Mouse (Mus musculus) C2C12 (cell line): ENCODE measurements around the gene Srd5a3. TPM values are rescaled to one million over a fixed set of nuclear protein-coding genes. Genes with fewer than 3 reads are reported as not detected.

Source experiments
- H3K27me3 ChIP-seq: one replicate; pipeline ENCODE4 v1.6.1; 2011; ENCODE audit not compliant: control insufficient read depth, insufficient read depth, insufficient read length
- H3K36me3 ChIP-seq: one replicate; pipeline ENCODE4 v1.6.1; 2011; ENCODE audit not compliant: control insufficient read depth, insufficient read depth
- H3K4me3 ChIP-seq: one replicate; pipeline ENCODE4 v1.5.1; 2011; ENCODE audit warnings: mild to moderate bottlenecking, control low read depth; ENCODE audit not compliant: poor library complexity, insufficient read depth, severe bottlenecking
- H3K79me2 ChIP-seq: one replicate; pipeline ENCODE4 v1.6.1; 2011; ENCODE audit not compliant: control insufficient read depth, insufficient read depth
- H3K79me3 ChIP-seq: one replicate; pipeline ENCODE4 v1.6.1; 2011; ENCODE audit warnings: low read depth, control low read depth
- H3ac ChIP-seq: one replicate; pipeline ENCODE3; 2011; ENCODE audit warnings: low read depth; ENCODE audit not compliant: control insufficient read depth, insufficient read length
- CEBPB ChIP-seq: IDR thresholded peaks from one replicate; pipeline ENCODE4 v1.6.1; 2011; ENCODE audit warnings: low read depth, mild to moderate bottlenecking, control low read depth, moderate library complexity
- CTCF ChIP-seq: IDR thresholded peaks from one replicate; pipeline ENCODE4 v1.5.1; 2011; ENCODE audit not compliant: control insufficient read depth, insufficient read depth, insufficient read length
- FOSL1 ChIP-seq: IDR thresholded peaks from one replicate; pipeline ENCODE4 v1.8.0; 2011; ENCODE audit warnings: mild to moderate bottlenecking, low read length; ENCODE audit not compliant: poor library complexity, insufficient read depth, severe bottlenecking
- MAX ChIP-seq: IDR thresholded peaks from one replicate; pipeline ENCODE4 v1.6.1; 2011; ENCODE audit warnings: mild to moderate bottlenecking, control low read depth
- MYOD1 ChIP-seq: IDR thresholded peaks from one replicate; pipeline ENCODE4 v1.6.1; 2011; ENCODE audit warnings: low read depth; ENCODE audit not compliant: control insufficient read depth, insufficient read length
- MYOG ChIP-seq: IDR thresholded peaks from one replicate; pipeline ENCODE4 v1.6.1; 2011; ENCODE audit not compliant: control insufficient read depth, insufficient read length; ENCODE audit errors: extremely low read depth
- USF1 ChIP-seq: IDR thresholded peaks from one replicate; pipeline ENCODE4 v1.6.1; 2011; ENCODE audit warnings: low read depth, mild to moderate bottlenecking, control low read depth, moderate library complexity
- polyA plus RNA-seq: library from polyadenylated mRNA; unstranded; fragments of >200 nt; fragmentation: generic; extraction: Trizol; gene quantifications from one replicate; pipeline ENCODE4 v1.2.1, GENCODE M21; 2012; ENCODE audit warnings: missing spikeins

Srd5a3 gene
- polyA plus RNA-seq, 1 experiment = 20.3 TPM

GRCm38 (mm10) chr5:76154434-76155165, 14.5 kb downstream of the Srd5a3 start:
- Histone ChIP-seq H3K4me3 (no peak overlapping the region), H3K36me3 (no peaks in the 10 kb centered on the region), H3K79me3 (no peaks in the 10 kb centered on the region), H3ac (no peak overlapping the region), H3K27me3 (no peaks in the 10 kb centered on the region), H3K79me2 (no peaks in the 10 kb centered on the region)
- TF ChIP-seq FOSL1 = no peak
- TF ChIP-seq USF1 = no peak
- TF ChIP-seq MYOD1 = no peak
- no peak for TF ChIP-seq MAX
- no peak for TF ChIP-seq CTCF
- no peak for TF ChIP-seq CEBPB
- TF ChIP-seq MYOG = no peak

GRCm38 (mm10) chr5:76159555-76159954, 19.5 kb downstream of the Srd5a3 start:
- Histone ChIP-seq H3K79me3 (no peaks in the 10 kb centered on the region), H3K36me3 (no peaks in the 10 kb centered on the region), H3K4me3 (no peak overlapping the region), H3K27me3 (no peaks in the 10 kb centered on the region), H3K79me2 (no peaks in the 10 kb centered on the region), H3ac (no peak overlapping the region)
- TF ChIP-seq MYOG (no peak), MAX (no peak), CTCF (no peak), CEBPB (no peak), FOSL1 (no peak), USF1 (no peak), MYOD1 (no peak)

- no peaks in the 10 kb centered on the region for H3K79me2 ChIP-seq
- no peaks in the 10 kb centered on the region for H3K79me3 ChIP-seq
- H3K36me3 ChIP-seq = no peaks in the 10 kb centered on the region
- no peak overlapping the region for H3K4me3 ChIP-seq
- H3K27me3 ChIP-seq = no peaks in the 10 kb centered on the region
- H3ac ChIP-seq = no peak overlapping the region
- no peak for TF ChIP-seq MAX
- no peak for TF ChIP-seq MYOG
- no peak for TF ChIP-seq CEBPB
- TF ChIP-seq CTCF = no peak
- no peak for TF ChIP-seq FOSL1
- no peak for TF ChIP-seq MYOD1
- no peak for TF ChIP-seq USF1
These were observed 20.0 kb downstream of the Srd5a3 start for GRCm38 (mm10) chr5:76160086-76160485.

- H3K27me3 ChIP-seq = no peaks in the 10 kb centered on the region
These were observed 21.4 kb downstream of the Srd5a3 start for GRCm38 (mm10) chr5:76161491-76161890.

GRCm38 (mm10) chr5:76162926-76163325, 22.9 kb downstream of the Srd5a3 start:
- H3K79me3 ChIP-seq = no peaks in the 10 kb centered on the region
- H3K36me3 ChIP-seq = no peaks in the 10 kb centered on the region
- H3K79me2 ChIP-seq = no peaks in the 10 kb centered on the region
- H3K4me3 ChIP-seq = no peak overlapping the region
- TF ChIP-seq CEBPB = no peak
- no peak for TF ChIP-seq MYOD1
- no peaks in the 10 kb centered on the region for H3K27me3 ChIP-seq
- no peak overlapping the region for H3ac ChIP-seq

More at GRCm38 (mm10) chr5:76161491-76161890, 21.4 kb downstream of the Srd5a3 start:
- Histone ChIP-seq H3K36me3 (no peaks in the 10 kb centered on the region), H3ac (no peak overlapping the region), H3K4me3 (no peak overlapping the region), H3K79me2 (no peaks in the 10 kb centered on the region), H3K79me3 (no peaks in the 10 kb centered on the region)
- TF ChIP-seq FOSL1 = no peak
- TF ChIP-seq MYOD1 = no peak
- no peak for TF ChIP-seq MAX
- no peak for TF ChIP-seq CTCF
- TF ChIP-seq CEBPB = no peak
- no peak for TF ChIP-seq MYOG
- no peak for TF ChIP-seq USF1

- no peaks in the 10 kb centered on the region for H3K27me3 ChIP-seq
- H3K36me3 ChIP-seq = no peaks in the 10 kb centered on the region
- no peaks in the 10 kb centered on the region for H3K79me3 ChIP-seq
- no peaks in the 10 kb centered on the region for H3K79me2 ChIP-seq
- no peak overlapping the region for H3ac ChIP-seq
- H3K4me3 ChIP-seq = no peak overlapping the region
- TF ChIP-seq CTCF = no peak
- no peak for TF ChIP-seq MYOG
- TF ChIP-seq CEBPB = no peak
- no peak for TF ChIP-seq MYOD1
- no peak for TF ChIP-seq MAX
- TF ChIP-seq FOSL1 = no peak
- TF ChIP-seq USF1 = no peak
These were observed 23.8 kb downstream of the Srd5a3 start for GRCm38 (mm10) chr5:76163828-76164390.
